Mouse (Mus musculus) cerebellum, adult 2 months (tissue): ENCODE measurements around the gene Psmc2.

ENCODE experiments used
- CTCF ChIP-seq: fragments of 200-500 bp; IDR thresholded peaks from 2 replicates; pipeline ENCODE4 v1.5.1; 2011; ENCODE audit warnings: low read depth, mild to moderate bottlenecking, control low read depth, low read length, moderate library complexity, borderline replicate concordance; ENCODE audit not compliant: insufficient read depth
- POLR2A ChIP-seq: fragments of 200-500 bp; IDR thresholded peaks from 2 replicates; pipeline ENCODE4 v1.6.1; 2011; ENCODE audit warnings: low read length, control low read depth, borderline replicate concordance; ENCODE audit not compliant: insufficient read depth

DNA sequence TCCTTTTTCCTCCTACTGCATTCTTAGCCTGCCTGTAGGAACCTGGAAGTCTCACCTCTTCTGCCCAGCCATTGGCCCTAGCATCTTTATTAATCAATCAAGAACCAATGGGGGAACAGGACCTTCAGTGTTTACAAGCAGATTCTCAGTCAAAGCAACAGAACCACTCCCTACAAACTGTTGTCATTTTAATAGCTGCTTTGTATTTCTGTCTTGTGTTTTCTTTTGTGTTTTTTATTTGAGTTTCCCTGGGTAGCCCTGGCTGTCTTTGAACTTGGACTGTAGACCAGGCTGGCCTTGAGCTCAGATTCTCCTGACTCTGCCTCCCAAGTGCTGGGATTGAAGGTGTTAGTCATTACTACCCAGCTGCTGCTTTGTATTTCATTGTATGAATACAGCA, 7.1 kb downstream of the Psmc2 start:
- no peak for TF ChIP-seq CTCF
- TF ChIP-seq POLR2A, result no peak
